Mouse (Mus musculus) urinary bladder, postnatal 25 days (tissue): ENCODE measurements around the gene Inca1.

Experiments used
- DNase-seq: peaks from one replicate; pipeline ENCODE4 v3.0.0; 2022; ENCODE audit warnings: low spot score

Inca1 gene

DNA sequence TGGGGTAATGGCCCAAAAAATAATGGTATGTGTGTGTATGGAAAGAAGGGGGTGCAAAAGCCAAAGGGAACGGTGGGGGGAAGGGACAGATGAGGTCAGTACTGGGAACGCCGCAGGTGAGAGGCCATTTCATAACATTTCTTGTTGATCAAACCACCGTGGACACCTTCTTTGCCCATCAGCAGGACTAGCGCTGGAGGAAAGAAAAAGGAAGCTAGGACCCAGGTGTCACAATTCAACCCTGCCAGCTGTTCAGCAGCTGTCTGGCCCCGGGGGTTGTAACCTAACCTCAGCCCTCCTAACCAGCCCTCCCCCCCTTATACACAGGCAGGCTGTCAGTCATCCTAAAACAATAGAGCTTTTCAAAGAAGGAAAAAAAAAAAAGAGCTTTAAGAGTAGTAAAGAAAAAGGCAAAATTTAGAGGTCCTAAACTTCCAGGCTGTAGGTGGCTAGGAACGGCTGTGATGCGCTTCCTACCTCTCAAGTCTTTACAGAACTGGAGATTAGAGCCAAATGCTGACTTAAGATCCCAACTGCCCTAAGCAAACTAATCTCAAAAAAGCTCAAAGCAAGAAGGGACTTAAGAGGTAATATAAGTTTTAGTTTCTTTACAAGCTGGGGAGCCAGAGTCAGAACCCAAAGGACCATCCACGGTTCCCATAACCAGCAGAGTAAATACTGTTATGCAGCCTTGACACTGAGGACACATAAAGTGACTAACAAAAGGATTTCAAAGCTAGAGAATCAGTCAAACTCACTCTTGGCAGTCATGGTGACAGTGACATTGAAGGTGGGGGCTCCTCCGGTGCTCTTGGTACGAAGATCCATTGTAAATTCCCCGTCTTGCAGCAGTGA is 47.7 kb downstream of the Inca1 start:
- no peak for DNase-seq

DNA sequence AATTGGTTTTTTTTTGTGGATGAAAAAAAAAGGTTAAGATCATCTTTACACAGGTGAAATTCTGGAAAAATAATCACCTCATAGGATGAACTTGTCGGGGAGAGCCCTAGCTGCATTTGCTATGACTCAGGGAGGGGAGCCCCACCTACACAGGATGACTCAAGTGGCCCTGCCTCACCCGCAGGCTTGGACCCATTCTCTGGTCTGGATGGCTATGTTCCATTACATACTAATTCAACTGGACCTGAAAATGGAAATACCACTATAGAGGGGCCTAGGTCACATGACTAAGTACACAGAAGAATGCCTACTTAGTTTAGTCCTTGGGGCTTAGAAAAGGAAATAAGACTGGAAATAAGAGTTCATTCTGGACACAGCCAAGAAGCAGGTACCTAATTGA is 48.6 kb downstream of the Inca1 start:
- no peak for DNase-seq

DNA sequence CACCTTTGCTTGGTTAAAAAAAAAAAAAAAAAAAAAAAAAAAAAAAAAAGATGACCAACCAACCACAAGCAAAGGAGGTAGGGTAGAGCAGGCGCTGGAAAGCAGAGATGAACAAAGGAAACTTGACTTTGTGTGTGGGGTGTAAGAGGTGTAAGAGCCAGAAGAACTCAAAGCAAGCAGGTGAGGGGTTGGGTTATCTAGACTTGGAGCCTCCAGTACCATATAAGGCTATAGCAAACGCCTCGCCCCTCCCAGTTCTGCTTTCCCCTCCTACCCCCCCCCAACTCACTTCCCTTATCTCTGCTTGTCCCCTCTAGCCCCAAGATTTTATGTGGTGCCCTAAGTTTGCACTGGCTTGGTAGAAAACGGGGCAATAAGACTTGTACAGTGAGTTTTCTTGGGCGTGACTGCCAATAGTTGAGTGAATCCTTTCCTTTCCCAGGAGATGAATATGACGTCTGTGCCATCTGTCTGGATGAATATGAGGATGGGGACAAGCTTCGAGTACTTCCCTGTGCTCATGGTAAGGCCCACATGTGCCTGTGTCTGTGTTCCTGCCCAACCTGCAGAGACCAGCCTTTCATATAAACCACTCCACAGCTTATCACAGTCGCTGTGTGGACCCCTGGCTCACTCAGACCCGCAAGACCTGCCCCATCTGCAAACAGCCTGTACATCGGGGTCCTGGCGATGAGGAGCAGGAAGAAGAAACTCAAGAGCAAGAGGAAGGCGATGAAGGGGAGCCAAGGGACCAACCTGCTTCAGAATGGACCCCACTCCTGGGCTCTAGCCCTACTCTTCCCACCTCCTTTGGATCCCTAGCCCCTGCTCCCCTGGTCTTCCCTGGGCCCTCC is 49.4 kb downstream of the Inca1 start:
- no peak for DNase-seq

DNA sequence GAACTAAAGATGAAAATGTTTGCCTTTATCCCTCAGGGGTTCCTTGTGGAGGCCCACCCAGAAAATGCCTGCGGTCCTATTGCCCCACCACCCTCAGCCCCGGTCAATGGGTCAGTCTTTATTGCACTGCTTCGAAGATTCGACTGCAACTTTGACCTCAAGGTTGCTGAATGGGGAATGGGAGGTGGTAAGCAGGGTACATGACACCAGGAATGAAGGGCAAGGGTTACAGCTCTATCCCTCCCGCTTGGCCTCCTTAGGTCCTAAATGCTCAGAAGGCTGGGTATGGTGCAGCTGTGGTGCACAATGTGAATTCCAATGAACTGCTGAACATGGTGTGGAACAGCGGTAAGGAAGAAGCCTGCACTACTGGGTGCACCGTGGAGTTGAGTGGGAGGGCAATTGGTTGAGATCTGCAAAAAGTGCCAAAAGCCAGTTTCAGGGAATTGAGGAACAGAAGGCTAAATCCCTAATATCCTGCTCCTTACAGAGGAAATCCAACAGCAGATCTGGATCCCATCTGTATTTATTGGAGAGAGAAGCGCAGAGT is 50.7 kb downstream of the Inca1 start:
- DNase-seq: no peak

- no peak for DNase-seq
Observed at GRCm38 (mm10) chr11:70648512-70648911, 51.4 kb downstream of the Inca1 start.

GRCm38 (mm10) chr11:70647716-70648420 is 52.1 kb downstream of the Inca1 start:
- peak; percentile 43 for DNase-seq

DNA sequence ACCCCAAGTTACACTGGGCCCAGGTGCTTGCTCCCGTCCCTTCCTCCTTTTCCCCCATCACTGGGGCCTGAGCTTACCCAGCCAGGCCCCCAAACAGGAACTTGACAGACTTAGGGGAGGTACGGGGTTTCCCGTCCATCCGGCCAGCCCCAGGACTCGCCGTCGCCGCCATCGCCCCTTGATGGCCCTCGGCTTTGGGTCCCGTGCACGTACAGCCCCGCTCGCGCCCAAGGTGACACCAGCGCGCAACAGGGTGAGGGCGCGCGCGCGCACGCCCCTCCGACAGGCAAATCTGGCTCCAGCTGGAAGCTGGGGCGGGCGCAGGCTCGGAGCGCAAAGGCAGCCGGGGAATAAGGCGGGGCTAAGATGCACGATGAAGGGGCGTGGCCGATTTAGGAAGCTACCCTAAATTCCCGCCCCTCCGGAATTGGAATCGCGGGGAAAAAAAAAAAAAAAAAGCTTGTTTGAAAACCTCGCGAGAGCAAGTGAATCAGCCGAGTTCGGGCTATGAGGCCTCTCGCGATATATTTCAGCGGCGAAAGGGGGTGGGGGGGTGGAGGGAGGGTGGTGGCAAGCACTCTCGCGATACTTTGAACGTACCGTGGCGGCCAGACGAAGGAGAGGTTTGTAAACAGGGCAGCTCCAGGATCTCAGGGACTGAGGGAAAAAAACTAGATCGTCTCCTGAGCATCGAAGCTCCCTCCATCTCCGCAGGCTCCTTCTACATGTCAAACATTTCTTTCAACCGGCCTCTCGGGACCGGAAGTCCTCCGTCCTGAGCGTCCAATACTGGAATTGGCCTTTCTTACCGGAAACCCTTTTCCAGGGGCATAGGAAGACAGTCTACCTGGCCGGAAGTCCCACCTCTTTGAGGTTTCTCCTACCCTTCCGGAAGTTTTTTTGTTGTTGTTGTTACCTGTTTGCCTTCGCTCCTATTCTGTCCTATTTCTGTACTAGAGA is 53.0 kb downstream of the Inca1 start, which contains the start of the genes Rnf167 and Slc25a11:
Gene Rnf167 (plus strand): TSS at position 545 of the 960 bp plus-strand sequence.
Gene Slc25a11 (minus strand): TSS at position 789 of the 960 bp plus-strand sequence.
- DNase-seq: peak; percentile 88

GRCm38 (mm10) chr11:70646259-70646555 is 53.7 kb downstream of the Inca1 start:
- no peak for DNase-seq

DNA sequence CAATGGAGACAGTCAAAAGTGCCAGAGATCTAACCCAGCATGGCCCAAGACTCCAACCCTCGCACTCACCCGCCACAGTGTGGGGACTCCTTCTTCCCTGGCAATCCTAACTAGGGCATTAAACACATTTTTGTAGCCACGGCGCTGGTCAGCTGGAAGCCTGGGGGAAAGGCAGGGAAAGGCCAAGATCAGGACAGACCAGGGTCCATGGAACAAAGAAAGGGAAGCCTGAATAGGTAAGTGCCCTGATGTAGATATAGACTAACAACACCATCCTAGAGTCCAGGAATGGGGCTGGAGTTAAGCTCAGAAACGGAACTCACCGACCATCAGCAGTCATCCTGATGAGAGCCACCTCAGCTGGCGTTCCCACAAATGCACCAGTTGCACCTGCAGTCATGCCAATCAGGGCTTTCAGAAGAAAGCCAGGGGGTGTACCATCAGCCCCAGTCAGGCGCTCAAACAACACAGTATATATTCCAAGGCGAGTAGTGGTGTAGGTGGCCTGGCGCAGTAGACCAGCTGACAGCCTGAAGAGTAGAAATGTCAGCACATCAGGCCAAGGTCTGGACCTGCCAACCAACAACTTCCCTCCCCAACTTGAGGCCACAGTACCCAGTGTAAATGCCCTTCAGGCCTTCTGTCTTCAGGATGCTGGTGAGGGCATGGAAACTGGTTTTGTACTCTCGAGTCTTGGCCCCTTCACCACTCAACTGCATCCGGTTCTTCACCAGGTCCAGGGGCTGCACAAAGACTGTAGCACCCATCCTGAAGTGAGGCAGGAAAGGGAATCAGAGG is 54.3 kb downstream of the Inca1 start:
- DNase-seq: no peak

GRCm38 (mm10) chr11:70644564-70645103 is 55.3 kb downstream of the Inca1 start:
- no peak for DNase-seq

DNA sequence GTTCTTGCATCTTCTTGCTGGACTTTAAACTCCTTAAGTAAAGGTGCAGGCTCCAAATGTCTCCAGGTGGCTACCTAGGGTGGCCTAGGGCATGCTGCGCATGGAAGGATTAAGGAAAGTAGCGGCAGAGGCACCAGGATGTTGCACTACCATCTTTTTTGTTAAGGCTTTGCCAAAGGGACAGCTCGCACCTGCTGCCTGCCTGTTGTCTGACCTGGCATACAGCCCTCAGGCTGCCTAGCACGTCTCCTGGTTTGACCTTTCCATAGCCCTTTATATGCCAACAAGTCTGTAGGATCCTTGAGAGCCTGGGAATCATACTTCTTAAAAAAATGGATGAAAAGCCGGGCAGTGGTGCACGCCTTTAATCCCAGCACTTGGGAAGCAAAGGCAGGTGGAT is 56.9 kb downstream of the Inca1 start:
- no peak for DNase-seq

- DNase-seq: no peak
Observed at GRCm38 (mm10) chr11:70641241-70641640, 58.7 kb downstream of the Inca1 start.

DNA sequence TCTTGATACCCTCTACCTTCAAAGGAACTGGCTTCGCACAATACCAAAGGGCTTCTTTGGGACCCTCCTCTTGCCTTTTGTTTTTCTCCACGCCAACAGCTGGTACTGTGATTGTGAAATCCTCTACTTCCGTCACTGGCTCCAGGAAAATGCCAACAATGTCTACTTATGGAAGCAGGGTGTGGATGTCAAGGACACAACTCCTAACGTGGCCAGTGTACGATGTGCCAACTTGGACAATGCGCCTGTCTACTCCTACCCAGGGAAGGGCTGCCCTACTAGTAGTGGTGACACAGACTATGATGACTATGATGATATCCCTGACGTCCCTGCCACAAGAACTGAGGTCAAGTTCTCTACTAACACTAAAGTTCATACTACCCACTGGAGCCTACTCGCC is 60.0 kb downstream of the Inca1 start:
- DNase-seq: no peak

GRCm38 (mm10) chr11:70638714-70639278 is 61.2 kb downstream of the Inca1 start, which contains the start of gene Gp1ba:
Gene Gp1ba (plus strand): TSS chr11:70639122.
- no peak for DNase-seq
